Mouse (Mus musculus): Measurements from ENCODE around the gene 4930426L09Rik.

- TF ChIP-seq CTCF (IDR thresholded peaks at IDR 0.05; ENCODE audit: extremely low read depth, insufficient read depth, low read length) (no peak), POLR2A (IDR thresholded peaks at IDR 0.05; ENCODE audit: extremely low read depth, insufficient read depth, low read length) (no peak)
Observed at GRCm38 (mm10) chr2:18979046-18979445, 19.1 kb upstream of the 4930426L09Rik start.

Data from cortical plate, adult 2 months (tissue).